Mouse (Mus musculus) thymus, postnatal 25 days (tissue): ENCODE results near the gene Gnmt.
A peak's percentile ranks its signal among the peaks of the same experiment; 100 is the strongest.

Experiments
- DNase-seq: peaks from one replicate; pipeline ENCODE4 v3.0.0; 2022

Gnmt gene

GRCm38 (mm10) chr17:46702506-46702905 lies 26.5 kb downstream of the Gnmt start:
- no peak for DNase-seq

DNA sequence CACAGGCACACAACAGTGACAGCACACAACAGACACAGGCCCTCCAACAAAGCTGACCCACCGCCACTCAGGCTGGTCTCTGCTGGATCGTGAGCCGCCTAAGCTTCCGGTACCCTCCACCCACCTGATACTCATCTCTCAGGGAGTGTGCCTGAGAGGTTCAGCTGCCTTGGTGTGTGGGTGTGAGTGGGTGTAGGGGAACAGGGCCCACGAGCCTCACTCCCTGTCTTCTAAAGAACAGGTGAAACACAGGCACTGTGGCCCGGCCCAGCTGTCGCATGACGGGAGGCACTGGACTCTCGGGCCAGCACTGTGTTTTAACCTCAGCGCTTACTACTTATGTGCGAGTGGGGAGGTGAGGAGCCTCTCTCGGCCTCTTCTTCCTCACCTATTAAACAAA lies 26.9 kb downstream of the Gnmt start:
- no peak for DNase-seq

DNA sequence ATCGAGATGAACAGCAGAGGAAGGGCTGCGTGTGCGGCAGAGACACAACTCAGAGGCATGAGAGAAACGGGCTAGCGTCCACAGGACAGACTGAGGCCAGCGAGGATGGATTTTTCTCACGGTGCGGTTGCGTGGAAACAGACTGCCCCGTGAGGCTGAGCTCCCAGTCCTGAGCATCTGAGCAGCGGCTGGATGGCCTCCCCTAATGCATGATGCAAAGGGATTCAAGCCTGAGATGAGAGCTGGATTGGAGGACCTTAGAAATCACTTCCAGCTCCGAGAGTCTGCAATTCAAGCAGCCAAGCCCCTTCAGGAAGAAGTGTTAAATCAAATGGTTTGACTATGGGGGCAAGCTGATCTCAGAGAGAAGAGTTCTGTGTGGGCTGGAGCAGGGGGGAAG lies 27.5 kb downstream of the Gnmt start:
- DNase-seq: no peak

DNA sequence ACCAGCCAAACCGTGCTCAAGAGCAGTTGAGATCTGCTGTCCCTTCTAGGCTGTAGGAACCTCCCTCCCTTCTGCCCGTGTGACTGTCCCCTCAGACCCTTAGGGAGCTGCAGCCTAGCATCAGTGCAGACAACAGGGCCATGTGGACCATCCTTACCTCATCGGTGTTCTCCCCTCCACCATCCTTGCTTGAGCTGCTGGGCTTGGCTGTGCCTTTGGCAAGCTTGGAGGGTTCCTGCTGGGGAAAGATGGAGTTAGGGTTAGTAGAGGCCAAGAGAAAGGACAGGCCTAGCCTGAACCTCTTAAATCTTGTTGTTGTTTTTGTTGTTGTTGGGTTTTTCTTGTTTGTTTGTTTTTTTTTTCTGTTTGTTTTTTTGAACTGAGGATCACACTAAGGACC lies 29.1 kb downstream of the Gnmt start:
- no peak for DNase-seq

GRCm38 (mm10) chr17:46699245-46699644 lies 29.7 kb downstream of the Gnmt start:
- DNase-seq: no peak

- no peak for DNase-seq
These were observed 30.5 kb downstream of the Gnmt start for GRCm38 (mm10) chr17:46698515-46698914.

DNA sequence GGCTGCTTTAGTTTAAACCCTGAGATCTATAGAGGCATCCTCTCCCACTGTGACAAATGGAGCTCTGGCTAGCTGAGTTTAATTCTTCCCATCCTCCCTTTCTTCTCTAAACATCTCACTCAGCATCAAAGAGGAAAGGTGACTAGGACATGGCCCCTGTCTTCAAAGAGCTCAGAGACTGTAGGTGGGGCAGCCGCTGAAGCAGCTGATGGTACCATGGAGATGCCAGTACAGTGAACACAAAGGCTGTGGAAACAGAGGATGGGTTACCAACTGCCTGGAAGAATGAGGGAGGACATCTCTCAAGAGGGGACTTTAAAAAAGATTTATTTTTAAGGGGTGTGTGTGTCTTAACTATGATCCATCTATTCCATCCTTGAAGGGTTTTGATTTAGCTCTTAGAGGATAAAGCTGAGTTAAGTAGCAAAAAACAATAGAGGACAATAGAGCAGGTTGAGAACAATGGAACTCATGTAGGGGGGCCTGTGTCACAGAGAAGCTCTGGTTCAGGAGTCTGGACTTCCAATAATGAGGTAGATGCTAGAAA lies 34.4 kb downstream of the Gnmt start:
- no peak for DNase-seq

DNA sequence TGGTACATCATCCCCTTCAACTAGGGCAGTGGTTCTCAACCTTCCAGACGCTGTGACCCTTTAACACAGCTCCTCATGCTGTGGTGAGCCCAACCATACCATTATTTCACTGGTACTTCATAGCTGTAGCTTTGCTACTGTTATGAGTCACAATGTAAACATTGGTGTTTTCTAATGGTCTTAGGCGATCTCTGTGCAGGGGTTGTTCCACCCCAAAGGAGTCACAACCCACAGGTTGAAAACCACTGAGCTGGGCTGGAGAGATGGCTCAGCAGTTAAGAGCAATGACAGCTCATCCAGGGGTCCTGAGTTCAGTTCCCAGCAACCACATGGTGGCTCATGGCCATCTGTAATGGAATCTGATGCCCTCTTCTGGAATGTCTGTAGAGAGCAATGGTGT lies 37.6 kb downstream of the Gnmt start:
- no peak for DNase-seq

- no peak for DNase-seq
These were observed 38.3 kb downstream of the Gnmt start for GRCm38 (mm10) chr17:46690665-46691064.

DNA sequence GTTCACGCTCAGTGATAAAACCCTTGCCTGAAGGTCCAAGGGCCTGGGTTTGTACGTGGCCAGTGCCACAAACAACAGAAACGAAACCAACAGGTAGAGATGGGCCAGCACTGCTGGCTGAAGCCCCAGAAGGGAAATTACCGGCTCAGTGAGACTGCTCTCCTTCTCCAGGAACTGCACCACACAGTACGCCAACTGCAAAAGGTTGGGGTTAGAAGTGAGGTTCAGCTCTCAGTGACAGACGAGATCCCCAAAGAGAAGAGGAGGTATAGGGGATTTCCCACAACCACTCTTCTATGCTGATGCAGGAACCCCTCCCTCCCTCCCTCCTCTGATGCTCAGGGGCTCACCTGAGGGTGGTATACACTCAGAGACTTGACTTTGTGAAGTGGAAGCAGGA lies 43.1 kb downstream of the Gnmt start:
- DNase-seq: no peak

GRCm38 (mm10) chr17:46682654-46683389 lies 46.1 kb downstream of the Gnmt start:
- no peak for DNase-seq

DNA sequence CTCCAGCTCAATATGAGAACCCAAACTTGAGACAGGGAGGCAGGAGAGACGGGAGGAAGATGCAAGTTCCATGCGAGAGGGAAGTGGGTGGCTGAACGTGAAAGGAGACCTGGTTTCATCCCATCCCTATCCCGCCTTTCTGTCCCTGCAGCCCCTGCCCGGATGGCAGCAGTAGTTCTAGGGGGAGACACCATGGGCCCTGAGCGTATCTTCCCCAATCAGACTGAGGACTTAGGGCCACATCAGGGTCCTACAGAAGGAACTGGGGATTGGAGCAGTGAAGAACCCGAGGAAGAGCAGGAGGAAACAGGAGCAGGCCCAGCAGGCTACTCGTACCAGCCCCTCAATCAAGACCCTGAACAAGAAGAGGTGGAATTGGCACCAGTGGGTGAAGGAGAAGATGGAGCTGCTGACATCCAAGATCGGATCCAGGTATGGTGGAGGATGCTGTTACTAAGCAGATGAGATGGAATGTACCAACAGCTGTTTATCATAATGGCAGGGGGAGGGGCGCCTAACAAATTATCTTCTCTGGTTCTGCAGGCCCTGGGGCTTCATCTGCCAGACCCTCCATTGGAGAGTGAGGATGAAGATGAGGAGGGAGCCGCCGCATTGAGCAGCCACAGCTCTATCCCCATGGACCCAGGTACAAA lies 47.4 kb downstream of the Gnmt start:
- no peak for DNase-seq

- DNase-seq: peak; percentile 96
These were observed 48.1 kb downstream of the Gnmt start, which contains the start of gene Klhdc3 for GRCm38 (mm10) chr17:46680760-46681373. Gene Klhdc3 (minus strand): TSS chr17:46680914.

GRCm38 (mm10) chr17:46679843-46680759 lies 48.9 kb downstream of the Gnmt start:
- DNase-seq: peak; percentile 43

DNA sequence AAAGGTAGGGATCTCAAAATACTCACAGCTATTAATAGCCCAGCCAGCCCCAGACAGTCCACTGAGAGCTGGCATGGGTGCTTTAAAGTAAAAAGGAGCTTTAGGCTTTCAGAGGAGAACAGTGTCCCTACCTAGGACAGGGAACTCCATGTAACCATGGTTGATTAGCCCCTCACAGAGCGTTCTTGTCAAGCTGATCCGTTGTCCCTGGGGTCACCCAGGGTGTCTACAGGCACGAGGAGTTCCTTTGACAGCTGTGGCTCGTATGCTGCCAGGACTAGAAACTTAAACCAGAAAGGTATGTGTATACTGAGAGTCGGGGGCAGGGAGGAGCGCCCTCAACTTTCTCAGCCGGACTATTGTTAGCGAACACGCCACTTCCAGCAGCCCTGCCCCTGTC lies 50.1 kb downstream of the Gnmt start:
- no peak for DNase-seq

GRCm38 (mm10) chr17:46678416-46678815 lies 50.6 kb downstream of the Gnmt start, which contains the start of gene Mea1:
Gene Mea1 (plus strand): TSS chr17:46678793.
- DNase-seq: no peak
